Mouse (Mus musculus) embryonic facial prominence, embryonic 12.5 days (tissue): Measurements from ENCODE around the gene Ptpn3. TPM values are rescaled to one million over a fixed set of nuclear protein-coding genes. Genes with fewer than 3 reads are reported as not detected.
"Not testable (repeated sequence)": the region's sequence is repeated elsewhere in the genome, so short reads cannot be mapped to it uniquely, and the experiment has no call there.

Source experiments
- ATAC-seq: fragments of 200-750 bp; cut with Nextera tagmentation; 2 replicates; pipeline ENCODE4 v1.8.0; 2017; ENCODE audit not compliant: insufficient number of reproducible peaks, insufficient read depth, low FRiP score, low TSS enrichment
- H3K27ac ChIP-seq: fragments of 300-500 bp; sonication (generic); 2 replicates; pipeline ENCODE4 v1.5.1; 2016; ENCODE audit warnings: mild to moderate bottlenecking
- H3K27me3 ChIP-seq: fragments of 300-500 bp; sonication (generic); 2 replicates; pipeline ENCODE4 v1.6.1; 2016; ENCODE audit warnings: mild to moderate bottlenecking, moderate library complexity
- H3K36me3 ChIP-seq: fragments of 300-500 bp; sonication (generic); 2 replicates; pipeline ENCODE4 v1.6.1; 2016; ENCODE audit warnings: mild to moderate bottlenecking
- H3K4me1 ChIP-seq: fragments of 300-500 bp; sonication (generic); 2 replicates; pipeline ENCODE4 v1.6.1; 2016
- H3K4me2 ChIP-seq: fragments of 300-500 bp; sonication (generic); replicated peaks from 2 replicates; pipeline ENCODE4 v1.6.1; 2016; ENCODE audit warnings: mild to moderate bottlenecking, moderate library complexity
- H3K4me3 ChIP-seq: fragments of 300-500 bp; sonication (generic); 2 replicates; pipeline ENCODE4 v1.5.1; 2016; ENCODE audit warnings: mild to moderate bottlenecking
- H3K9ac ChIP-seq: fragments of 300-500 bp; sonication (generic); 2 replicates; pipeline ENCODE4 v1.6.1; 2016; ENCODE audit warnings: mild to moderate bottlenecking, moderate library complexity
- H3K9me3 ChIP-seq: fragments of 300-500 bp; sonication (generic); 2 replicates; pipeline ENCODE4 v1.6.1; 2016; ENCODE audit warnings: mild to moderate bottlenecking, moderate library complexity
- WGBS: fragments of 180-500 bp; shearing (Covaris S2); methylation state at CpG from one replicate; pipeline ENCODE4 v1.1.7; 2016; 5-methylcytosine and 5-hydroxymethylcytosine counted together
- polyA plus RNA-seq: library from polyadenylated mRNA; unstranded; fragments of >200 nt; fragmentation: Nextera tagmentation; extraction: Ambion mirVana; gene quantifications from 2 replicates; pipeline ENCODE4 v1.2.1, GENCODE M21; 2016

The Ptpn3 gene
- polyA plus RNA-seq, 1 experiment from 2014 or later = 3.7 TPM

GRCm38 (mm10) chr4:57211706-57212105 lies 89.9 kb downstream of the Ptpn3 start:
- 74% methylated on average over 2 of the region's 2 CpGs for WGBS
- Histone ChIP-seq H3K36me3 (no peaks in the 10 kb centered on the region), H3K9ac (no peak overlapping the region), H3K4me3 (no peak overlapping the region), H3K4me2 (no peak overlapping the region), H3K4me1 (no peaks in the 10 kb centered on the region), H3K9me3 (no peaks in the 10 kb centered on the region), H3K27me3 (no peaks in the 10 kb centered on the region), H3K27ac (no peak overlapping the region)
- ATAC-seq = no peak

DNA sequence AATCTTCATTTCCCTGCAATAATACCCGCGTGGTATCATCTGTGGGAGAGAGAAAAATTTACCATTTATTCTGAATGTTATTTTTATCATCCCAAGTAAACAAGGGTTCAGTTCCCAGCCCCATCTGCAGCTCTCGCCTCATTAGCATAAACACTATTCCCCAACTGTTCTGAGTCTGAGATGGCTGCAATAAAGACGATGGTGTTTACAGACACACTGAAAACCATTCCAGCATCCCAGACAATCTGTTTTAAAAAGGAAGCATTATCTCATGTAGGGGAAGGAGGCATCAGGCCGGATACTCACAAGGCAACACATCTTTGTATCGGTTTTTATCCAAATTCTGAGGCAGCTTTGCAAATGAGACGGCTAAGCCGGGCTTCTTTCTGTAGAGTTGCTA lies 95.7 kb downstream of the Ptpn3 start:
- no peak for ATAC-seq
- H3K4me2 ChIP-seq = no peak overlapping the region
- WGBS = 83% methylated on average over 8 of the region's 8 CpGs

GRCm38 (mm10) chr4:57204780-57205179 lies 96.9 kb downstream of the Ptpn3 start:
- H3K36me3 ChIP-seq = no peaks in the 10 kb centered on the region
- H3K9me3 ChIP-seq = no peaks in the 10 kb centered on the region
- no peak overlapping the region for H3K9ac ChIP-seq
- H3K4me2 ChIP-seq = no peak overlapping the region
- no peak for ATAC-seq
- 88% methylated on average over 11 of the region's 11 CpGs for WGBS
- no peak overlapping the region for H3K27ac ChIP-seq
- peaks cover 9% of the 10 kb centered on the region for H3K4me1 ChIP-seq
- H3K4me3 ChIP-seq = no peak overlapping the region
- no peaks in the 10 kb centered on the region for H3K27me3 ChIP-seq

More for the DNA sequence above, 95.7 kb downstream of the Ptpn3 start:
- H3K27me3 ChIP-seq = no peaks in the 10 kb centered on the region
- no peak overlapping the region for H3K27ac ChIP-seq
- no peaks in the 10 kb centered on the region for H3K9me3 ChIP-seq
- no peak overlapping the region for H3K9ac ChIP-seq
- no peak overlapping the region for H3K4me3 ChIP-seq
- peaks cover 9% of the 10 kb centered on the region for H3K4me1 ChIP-seq
- H3K36me3 ChIP-seq = no peaks in the 10 kb centered on the region

DNA sequence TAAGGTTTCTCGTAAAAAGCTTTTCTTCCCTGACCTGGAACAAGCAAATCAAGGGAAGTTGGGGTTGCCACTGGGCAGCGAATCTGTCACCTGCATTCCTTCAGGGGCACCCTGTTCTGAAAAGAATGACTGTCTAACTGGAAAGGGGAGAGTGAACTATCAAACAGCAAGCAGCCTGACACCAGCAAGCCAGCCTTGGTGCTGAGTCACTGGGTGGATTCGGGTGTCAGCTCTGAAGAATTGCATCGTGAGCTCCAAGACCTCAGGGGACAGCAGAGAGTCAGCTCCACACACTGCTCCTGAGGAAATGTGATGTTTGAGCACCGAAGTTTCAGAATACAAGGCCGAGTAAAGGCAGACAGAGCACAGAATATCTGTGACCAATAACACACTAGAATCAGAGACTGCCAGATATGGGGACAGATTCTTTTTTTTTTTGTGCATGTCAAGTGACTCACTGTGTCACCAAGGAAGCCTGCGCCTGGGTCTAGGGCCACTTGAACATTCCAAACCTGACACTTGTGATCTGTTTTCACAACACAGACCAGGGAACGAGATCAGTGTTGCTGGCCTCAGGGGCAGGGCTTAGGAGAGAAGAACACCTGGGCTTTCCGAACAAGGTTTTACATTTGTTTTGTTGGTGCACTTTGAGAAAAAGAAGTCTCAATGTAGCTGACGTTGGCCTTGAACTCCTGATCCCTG lies 98.8 kb downstream of the Ptpn3 start:
- Histone ChIP-seq H3K9me3 (peaks cover 5% of the 10 kb centered on the region; the same call in 1 of the 2 replicates), H3K4me1 (peaks cover 9% of the 10 kb centered on the region), H3K9ac (no peak overlapping the region), H3K27me3 (no peaks in the 10 kb centered on the region), H3K4me2 (no peak overlapping the region), H3K36me3 (no peaks in the 10 kb centered on the region), H3K4me3 (no peak overlapping the region), H3K27ac (no peak overlapping the region)
- ATAC-seq = no peak
- 49% methylated on average over 10 of the region's 10 CpGs for WGBS

DNA sequence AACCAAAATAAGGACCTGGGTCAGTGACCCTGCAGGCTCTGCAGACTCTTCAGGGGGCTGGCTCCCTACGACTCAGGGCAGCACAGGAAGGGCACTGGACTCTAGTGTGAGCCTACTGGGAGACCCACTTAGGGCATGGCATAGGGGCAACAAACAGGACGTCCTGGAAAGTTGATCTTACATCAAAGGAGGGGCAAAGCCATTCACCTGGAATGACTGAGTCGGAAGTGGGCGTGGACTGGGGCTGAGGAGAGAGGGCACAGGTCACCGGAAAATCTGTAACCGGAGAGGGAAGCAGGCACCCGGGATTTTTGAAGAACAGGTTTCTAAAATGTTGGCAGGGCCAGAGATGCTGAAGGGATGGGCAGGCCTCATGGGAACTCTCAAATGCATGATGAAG lies 99.5 kb downstream of the Ptpn3 start:
- Histone ChIP-seq H3K4me3 (no peak overlapping the region), H3K36me3 (no peaks in the 10 kb centered on the region)
- 21% methylated on average over 7 of the region's 7 CpGs for WGBS

DNA sequence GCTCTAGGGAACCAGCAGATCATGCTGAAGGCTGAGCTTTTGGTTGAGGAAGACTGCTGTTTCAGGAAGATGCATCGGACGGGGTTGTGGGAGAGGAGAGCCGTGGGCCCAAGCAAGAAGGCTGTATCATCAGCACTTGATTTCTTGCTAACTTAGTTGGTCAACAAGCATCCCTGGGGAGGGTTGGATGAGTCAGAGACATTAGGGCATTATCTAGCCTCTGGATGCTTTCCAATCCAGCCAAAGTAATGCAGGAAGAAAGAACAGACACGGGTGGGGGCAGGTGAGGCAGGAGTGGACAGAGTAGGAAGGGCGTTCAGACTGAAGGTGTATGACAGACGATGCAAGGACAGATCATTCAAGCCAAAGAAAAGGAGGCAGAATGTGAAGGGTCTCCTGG lies 101.0 kb downstream of the Ptpn3 start:
- WGBS = 93% methylated on average over 6 of the region's 6 CpGs
- Histone ChIP-seq H3K4me2 (no peak overlapping the region), H3K4me3 (no peak overlapping the region), H3K9me3 (peaks cover 5% of the 10 kb centered on the region; the same call in 1 of the 2 replicates), H3K36me3 (no peaks in the 10 kb centered on the region), H3K27me3 (no peaks in the 10 kb centered on the region), H3K4me1 (peaks cover 9% of the 10 kb centered on the region), H3K9ac (no peak overlapping the region), H3K27ac (no peak overlapping the region)
- no peak for ATAC-seq

More for the DNA sequence above, 99.5 kb downstream of the Ptpn3 start:
- Histone ChIP-seq H3K9ac (no peak overlapping the region), H3K9me3 (peaks cover 5% of the 10 kb centered on the region; the same call in 1 of the 2 replicates), H3K4me2 (no peak overlapping the region), H3K27me3 (no peaks in the 10 kb centered on the region), H3K27ac (no peak overlapping the region), H3K4me1 (peaks cover 9% of the 10 kb centered on the region)
- no peak for ATAC-seq

- ATAC-seq, H3K9me3 ChIP-seq, H3K4me1 ChIP-seq, H3K4me2 ChIP-seq, H3K4me3 ChIP-seq, H3K36me3 ChIP-seq, H3K27me3 ChIP-seq, H3K9ac ChIP-seq, H3K27ac ChIP-seq: not testable (repeated sequence)
- 97% methylated on average over 20 of the region's 20 CpGs for WGBS
These were observed 102.8 kb downstream of the Ptpn3 start for GRCm38 (mm10) chr4:57198666-57199393.

DNA sequence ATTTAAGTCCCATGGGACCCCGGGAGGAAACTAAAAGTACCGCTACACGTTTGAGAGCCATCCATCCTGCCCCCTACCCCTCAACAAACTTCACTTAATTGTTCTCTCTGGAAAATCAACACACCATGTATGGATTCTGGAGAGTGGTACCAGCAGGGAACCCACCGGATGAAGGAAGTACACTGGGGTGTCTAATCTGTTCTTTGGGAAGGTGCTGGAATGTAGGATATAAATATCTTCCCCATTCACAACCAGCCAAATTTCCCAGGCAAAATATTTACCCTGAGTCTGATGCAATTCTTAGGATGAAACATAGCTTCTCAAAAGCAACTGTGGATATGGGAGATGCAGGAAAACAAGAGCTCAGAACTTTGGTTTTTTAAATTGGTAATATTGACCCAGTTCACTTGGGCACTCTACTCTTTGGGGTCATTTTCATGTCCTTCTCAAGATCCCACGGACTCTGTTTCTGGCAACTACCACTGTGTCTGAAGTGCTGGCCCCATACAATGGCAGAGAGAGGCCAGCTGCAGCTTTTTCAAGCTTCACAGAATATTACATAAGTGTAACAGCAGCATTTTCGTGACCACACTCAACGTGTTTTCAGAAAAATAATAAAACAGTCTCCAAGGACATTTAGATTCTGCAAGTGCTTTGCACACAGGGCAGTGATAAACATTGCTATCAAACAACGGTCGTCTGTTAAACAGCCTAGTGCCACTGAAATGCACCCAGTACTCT lies 109.9 kb downstream of the Ptpn3 start:
- Histone ChIP-seq H3K9ac (no peak overlapping the region), H3K27me3 (no peaks in the 10 kb centered on the region), H3K4me1 (peaks cover 3% of the 10 kb centered on the region; the same call in 1 of the 2 replicates), H3K27ac (no peak overlapping the region), H3K4me2 (no peak overlapping the region), H3K36me3 (no peaks in the 10 kb centered on the region), H3K4me3 (no peak overlapping the region), H3K9me3 (no peaks in the 10 kb centered on the region)
- no peak for ATAC-seq
- 76% methylated on average over 9 of the region's 9 CpGs for whole genome bisulfite sequencing

- H3K4me1 ChIP-seq = peaks cover 11% of the 10 kb centered on the region; the same call in 1 of the 2 replicates
- no peaks in the 10 kb centered on the region for H3K9me3 ChIP-seq
- H3K27ac ChIP-seq = no peak overlapping the region
- no peaks in the 10 kb centered on the region for H3K36me3 ChIP-seq
- no peak for ATAC-seq
- no peak overlapping the region for H3K4me3 ChIP-seq
- no peak overlapping the region for H3K4me2 ChIP-seq
- 80% methylated on average over 2 of the region's 2 CpGs for WGBS
- no peak overlapping the region for H3K9ac ChIP-seq
- no peaks in the 10 kb centered on the region for H3K27me3 ChIP-seq
These were observed 111.8 kb downstream of the Ptpn3 start for GRCm38 (mm10) chr4:57189881-57190280.

DNA sequence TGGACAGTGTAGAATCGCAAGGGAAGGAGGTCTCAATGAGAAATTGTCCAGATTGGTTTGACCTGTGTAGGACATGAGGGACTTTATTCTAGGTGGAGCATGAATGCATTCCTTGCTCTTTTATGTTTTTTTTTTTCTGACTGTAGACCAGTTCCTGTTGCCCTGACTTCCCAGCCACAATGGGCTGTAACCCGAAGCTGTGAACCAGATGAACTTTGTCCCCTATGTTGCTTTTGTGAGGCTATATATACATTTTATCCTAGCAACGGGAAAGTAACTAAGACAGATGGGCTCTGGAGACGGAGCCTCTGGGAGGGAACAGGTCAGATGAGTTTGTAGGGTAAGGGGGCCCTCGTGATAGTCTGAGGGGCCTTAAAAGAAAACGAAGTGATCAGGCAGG lies 115.6 kb downstream of the Ptpn3 start:
- no peaks in the 10 kb centered on the region for H3K36me3 ChIP-seq
- no peaks in the 10 kb centered on the region for H3K9me3 ChIP-seq
- 21% methylated on average over 6 of the region's 6 CpGs for WGBS
- peaks cover 8% of the 10 kb centered on the region; the same call in 1 of the 2 replicates for H3K4me1 ChIP-seq
- no peak overlapping the region for H3K27ac ChIP-seq
- no peak for ATAC-seq
- H3K9ac ChIP-seq = no peak overlapping the region
- H3K4me3 ChIP-seq = no peak overlapping the region
- no peaks in the 10 kb centered on the region for H3K27me3 ChIP-seq
- no peak overlapping the region for H3K4me2 ChIP-seq

DNA sequence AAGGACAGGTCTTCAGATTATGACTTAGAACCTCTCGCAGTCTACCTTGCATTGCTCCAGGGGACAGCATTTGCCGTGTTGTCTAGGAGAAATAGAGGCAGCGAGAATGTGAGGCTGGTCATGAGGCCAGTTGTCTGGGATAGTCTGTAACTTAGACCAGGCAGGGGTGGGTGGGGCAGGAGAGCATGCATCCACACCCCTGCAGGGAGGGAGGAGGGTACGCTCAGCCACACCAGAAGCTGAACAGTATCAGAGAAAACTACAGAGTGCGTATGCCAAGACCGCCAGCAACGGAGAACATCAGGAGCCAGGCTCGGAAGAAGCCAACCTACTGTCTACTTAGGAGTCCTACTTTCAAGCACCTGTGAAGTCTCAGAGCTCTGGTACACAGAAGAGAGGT lies 116.2 kb downstream of the Ptpn3 start:
- no peaks in the 10 kb centered on the region for H3K9me3 ChIP-seq
- no peak overlapping the region for H3K4me2 ChIP-seq
- H3K9ac ChIP-seq = no peak overlapping the region
- no peaks in the 10 kb centered on the region for H3K27me3 ChIP-seq
- H3K27ac ChIP-seq = no peak overlapping the region
- ATAC-seq = no peak
- peaks cover 8% of the 10 kb centered on the region; the same call in 1 of the 2 replicates for H3K4me1 ChIP-seq
- no peak overlapping the region for H3K4me3 ChIP-seq
- no peaks in the 10 kb centered on the region for H3K36me3 ChIP-seq
- 79% methylated on average over 8 of the region's 8 CpGs for WGBS
